In genomic region chr3:96343471-96344120, GRCm38 (mm10) we compare ENCODE assay signal across 23 mouse cellular contexts. TPM values are rescaled to one million over a fixed set of nuclear protein-coding genes. Genes with fewer than 3 reads are reported as not detected.
DNase-seq lines count a peak whose midpoint lies in the region; ATAC-seq and TF ChIP-seq lines count a peak whose summit lies in the region.
"Had no signal": no experiment of that assay in that cellular context is flagged by ENCODE, and none has a peak within 500 bp of the region (broad histone marks: within the 10 kb centered on the region; RNA-seq: fewer than 3 reads in every experiment).

No protein-coding gene starts in this region.

- TF ChIP-seq CTCF in ES-Bruce4 (IDR thresholded peaks at IDR 0.05; ENCODE audit: low read depth, low read length), result no peak
- no peak for TF ChIP-seq CTCF in embryonic fibroblast, embryonic 13.5 days (IDR thresholded peaks at IDR 0.05; ENCODE audit: borderline replicate concordance, insufficient read depth, low read length)

- H3K4me3 ChIP-seq in liver, embryonic 11.5 days (ENCODE audit: low read depth, low read length), result peak overlapping the region; percentile 12; the same call in 1 of the 2 replicates
- peak overlapping the region; percentile 32 for H3K4me3 ChIP-seq in ES-Bruce4 (ENCODE audit: low read depth, low read length)
- peak overlapping the region; percentile 38 for H3K4me3 ChIP-seq in embryonic fibroblast, embryonic 13.5 days (ENCODE audit: insufficient read depth, low read length)
- H3K4me3 ChIP-seq: embryonic facial prominence, embryonic 13.5 days; hindbrain, embryonic 15.5 days; limb, embryonic 15.5 days; neural tube, embryonic 13.5 days; stomach, embryonic 15.5 days had no signal

- WGBS in liver, embryonic 11.5 days, result 3% methylated on average over 27 of the region's 27 CpGs

- no peaks in the 10 kb centered on the region for H3K36me3 ChIP-seq in liver, embryonic 11.5 days (ENCODE audit: control insufficient read depth, insufficient read depth, low read length)
- no peaks in the 10 kb centered on the region for H3K36me3 ChIP-seq in ES-Bruce4 (ENCODE audit: control insufficient read depth, insufficient read depth, low read length, poor library complexity, severe bottlenecking)
- H3K36me3 ChIP-seq: embryonic facial prominence, embryonic 13.5 days; hindbrain, embryonic 15.5 days; limb, embryonic 15.5 days; neural tube, embryonic 13.5 days; stomach, embryonic 15.5 days had no signal

- peak; percentile 73 for DNase-seq in heart, adult 11 months
- DNase-seq in heart, postnatal 4 days, result no peak
- peak; percentile 32 for DNase-seq in liver, embryonic 11.5 days (ENCODE audit: low spot score)
- no peak for DNase-seq in liver
- no peak for DNase-seq in spleen, postnatal 10 days (ENCODE audit: low spot score in 2 of 2)
- DNase-seq in kidney, postnatal 4 days, result no peak
- DNase-seq: adrenal gland, adult 8-10 months; cerebellum, adult 8-10 months; lung, embryonic 14.5 days; lung, postnatal 36 days; right cerebral cortex, postnatal 25 days; thymus, adult 2 months had no signal

- no peak for ATAC-seq in liver, embryonic 11.5 days (replicated peaks; ENCODE audit: low FRiP score)
- ATAC-seq: intestine, postnatal 0 days had no signal

- peak; percentile 69; the same call in 1 of the 2 replicates for TF ChIP-seq EP300 in ES-Bruce4 (IDR thresholded peaks at IDR 0.05; ENCODE audit: insufficient read depth, low read depth, low read length)

- peak overlapping the region; percentile 41 for H3K4me2 ChIP-seq in liver, embryonic 11.5 days
- H3K4me2 ChIP-seq: embryonic facial prominence, embryonic 13.5 days; hindbrain, embryonic 15.5 days; limb, embryonic 15.5 days; lung, embryonic 14.5 days; neural tube, embryonic 13.5 days; stomach, embryonic 15.5 days had no signal

- no peak overlapping the region for H3K27ac ChIP-seq in liver, embryonic 11.5 days (ENCODE audit: low read depth, low read length)
- peak overlapping the region; percentile 87 for H3K27ac ChIP-seq in ES-Bruce4 (ENCODE audit: insufficient read depth, low read length)
- no peak overlapping the region for H3K27ac ChIP-seq in embryonic fibroblast, embryonic 13.5 days (ENCODE audit: insufficient read depth, low read length)
- H3K27ac ChIP-seq: embryonic facial prominence, embryonic 13.5 days; hindbrain, embryonic 15.5 days; kidney, postnatal 0 days; limb, embryonic 15.5 days; neural tube, embryonic 13.5 days; stomach, embryonic 15.5 days had no signal

- no peak overlapping the region for H3K9ac ChIP-seq in liver, embryonic 11.5 days (ENCODE audit: low read depth, low read length)
- 0 out of 2 replicates have a peak overlapping the region, but pooled peaks have one; percentile 37 for H3K9ac ChIP-seq in ES-Bruce4 (ENCODE audit: low read depth, poor library complexity, severe bottlenecking)
- H3K9ac ChIP-seq: embryonic facial prominence, embryonic 13.5 days; hindbrain, embryonic 15.5 days; limb, embryonic 15.5 days; lung, embryonic 14.5 days; neural tube, embryonic 13.5 days; stomach, embryonic 15.5 days had no signal

- H3K4me1 ChIP-seq in liver, embryonic 11.5 days (replicated peaks; ENCODE audit: control insufficient read depth, insufficient read depth, low read length), result no peaks in the 10 kb centered on the region
- H3K4me1 ChIP-seq in ES-Bruce4 (ENCODE audit: control insufficient read depth, insufficient read depth, low read length), result peaks cover 4% of the 10 kb centered on the region
- no peaks in the 10 kb centered on the region for H3K4me1 ChIP-seq in embryonic fibroblast, embryonic 13.5 days (ENCODE audit: control insufficient read depth, insufficient read depth, low read length)
- H3K4me1 ChIP-seq: embryonic facial prominence, embryonic 13.5 days; hindbrain, embryonic 15.5 days; limb, embryonic 15.5 days; neural tube, embryonic 13.5 days; stomach, embryonic 15.5 days had no signal

- peaks cover 31% of the 10 kb centered on the region for H3K27me3 ChIP-seq in liver, embryonic 11.5 days (replicated peaks; ENCODE audit: control insufficient read depth, insufficient read depth, low read length)
- no peaks in the 10 kb centered on the region for H3K27me3 ChIP-seq in ES-Bruce4 (ENCODE audit: control insufficient read depth, insufficient read depth, low read length, poor library complexity, severe bottlenecking)

- no peak for TF ChIP-seq POLR2A in ES-Bruce4 (IDR thresholded peaks at IDR 0.05; ENCODE audit: insufficient read depth, low read length)
- TF ChIP-seq POLR2A in embryonic fibroblast, embryonic 13.5 days (IDR thresholded peaks at IDR 0.05; ENCODE audit: low read depth, low read length), result no peak

- no peaks in the 10 kb centered on the region for H3K9me3 ChIP-seq in liver, embryonic 11.5 days (ENCODE audit: control insufficient read depth, low read length)
- H3K9me3 ChIP-seq in ES-Bruce4 (replicated peaks; ENCODE audit: control insufficient read depth, insufficient read depth, low read length, poor library complexity, severe bottlenecking), result no peaks in the 10 kb centered on the region
- H3K9me3 ChIP-seq: embryonic facial prominence, embryonic 13.5 days; hindbrain, embryonic 15.5 days; limb, embryonic 15.5 days; neural tube, embryonic 13.5 days; stomach, embryonic 15.5 days had no signal

RNA-seq across cellular contexts. Expression of gene Fcgr1, which starts 49.8 kb away (rescaled TPM):
- total RNA-seq in heart, postnatal 4 days (2021), result under 1 TPM; 0.57 to 0.70 TPM
- 4.1 TPM in 2 replicates for polyA plus RNA-seq in liver, embryonic 11.5 days (2014; fragmentation: Nextera tagmentation; extraction: Ambion mirVana)
- not detected in 2 replicates for polyA plus RNA-seq in ES-Bruce4 (2011; ENCODE audit: insufficient read depth, insufficient read length, low read depth, missing spikeins)
- 0.61 TPM in 1 of 2 replicates, not detected in the other for polyA plus RNA-seq in embryonic fibroblast, embryonic 13.5 days (2011; ENCODE audit: insufficient read length, low read depth, missing spikeins)
- total RNA-seq: common myeloid progenitor, adult 5-6 weeks; megakaryocyte-erythroid progenitor cell, adult 5-6 weeks had no signal

Comparison
In these comparisons a context has a peak if more than half of its experiments do, and no peak if none do; other contexts are left out.
1. DNase-seq: peak in heart, adult 11 months (single experiment) and liver, embryonic 11.5 days (single experiment); none in heart, postnatal 4 days (single experiment), liver (single experiment), spleen, postnatal 10 days (0 of 2) and kidney, postnatal 4 days (0 of 2).
2. Peak in every context shown above with its lines, with median percentiles within 50 percentile points of each other: H3K4me3 ChIP-seq.